Mouse (Mus musculus) skeletal muscle tissue, adult 2 months (tissue): Measurements from ENCODE around the gene Agxt.
A peak's percentile ranks its signal among the peaks of the same experiment; 100 is the strongest.

Experiments
- DNase-seq: peaks from one replicate; pipeline ENCODE4 v3.0.0-alpha.2; 2012; ENCODE audit warnings: low read depth, low spot score

Gene Agxt

GRCm38 (mm10) chr1:93150907-93151661 is 16.0 kb downstream of the Agxt start:
- DNase-seq, result no peak

DNA sequence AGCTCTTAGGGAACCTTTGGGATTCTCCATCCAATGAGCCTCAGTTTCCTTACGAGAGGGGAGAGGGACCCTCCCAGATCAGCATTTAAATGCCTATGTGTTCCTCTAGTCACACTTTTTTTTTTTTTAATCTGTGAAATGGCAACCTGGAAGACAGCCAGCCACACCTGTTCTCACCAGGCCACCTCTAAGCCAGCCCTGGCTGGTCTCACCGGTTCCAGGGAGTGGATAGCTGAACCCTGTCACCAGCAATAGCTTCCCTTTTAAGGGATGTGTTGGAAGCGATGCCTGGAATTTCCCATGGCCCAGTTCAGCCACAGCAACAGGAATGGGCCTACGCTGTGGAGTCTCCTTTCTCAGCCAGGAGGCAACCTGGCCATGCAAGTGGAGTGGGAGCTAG is 22.5 kb downstream of the Agxt start:
- no peak for DNase-seq

DNA sequence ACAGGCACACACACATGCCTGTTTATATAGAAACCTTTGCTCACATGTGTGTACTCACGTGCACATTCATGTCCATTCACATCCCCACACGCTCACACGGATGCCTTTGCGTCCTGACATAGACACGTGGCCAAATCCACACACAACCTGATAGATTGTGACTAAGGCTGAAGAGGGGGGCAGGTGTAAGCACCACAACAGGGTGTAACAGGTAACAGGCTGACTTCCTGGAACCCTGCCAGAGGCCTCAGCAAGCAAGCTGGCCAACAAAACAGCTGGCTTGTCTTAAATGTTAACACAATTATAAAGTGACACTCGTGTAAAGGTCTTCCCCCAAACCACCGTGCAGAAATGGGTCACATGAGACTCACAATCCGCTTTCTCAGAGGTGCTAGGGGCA is 23.9 kb downstream of the Agxt start:
- no peak for DNase-seq

- DNase-seq, result no peak
Measured at GRCm38 (mm10) chr1:93159566-93160500, 24.8 kb downstream of the Agxt start.

DNA sequence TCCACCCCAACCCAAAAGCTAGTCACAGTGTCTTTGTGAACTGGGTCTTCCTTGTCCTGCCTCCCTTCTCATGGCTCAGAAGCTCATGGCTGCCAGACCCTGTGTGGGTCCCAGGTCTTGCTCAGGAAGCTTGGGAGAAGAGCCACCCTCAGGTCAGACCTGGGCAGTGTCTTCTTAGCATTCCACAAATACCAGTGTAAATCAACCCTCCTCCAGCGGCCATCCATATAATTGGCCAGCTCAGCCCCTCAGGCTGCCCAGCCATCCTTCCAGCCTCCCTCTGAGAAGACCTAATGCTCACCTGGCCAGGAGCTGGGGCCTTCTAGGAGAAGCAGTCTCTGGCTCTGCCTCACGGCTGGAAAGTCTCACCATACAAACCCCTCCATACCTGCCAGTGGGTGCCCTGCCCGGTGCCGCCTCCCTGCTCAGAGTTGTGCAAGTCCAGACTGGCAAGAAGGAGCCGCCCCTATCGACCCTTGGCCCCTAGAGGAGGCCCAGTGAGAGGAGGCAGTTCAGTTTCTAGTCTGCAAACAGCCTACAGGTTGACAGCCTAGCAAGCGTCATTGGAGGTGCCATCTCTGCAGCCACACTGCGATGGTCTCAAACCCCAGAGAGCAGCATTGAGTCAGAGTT is 25.6 kb downstream of the Agxt start, which contains the start of gene 2310007B03Rik:
2310007B03Rik (minus strand) TSS at position 448 of the 633 bp plus-strand sequence.
- no peak for DNase-seq

DNA sequence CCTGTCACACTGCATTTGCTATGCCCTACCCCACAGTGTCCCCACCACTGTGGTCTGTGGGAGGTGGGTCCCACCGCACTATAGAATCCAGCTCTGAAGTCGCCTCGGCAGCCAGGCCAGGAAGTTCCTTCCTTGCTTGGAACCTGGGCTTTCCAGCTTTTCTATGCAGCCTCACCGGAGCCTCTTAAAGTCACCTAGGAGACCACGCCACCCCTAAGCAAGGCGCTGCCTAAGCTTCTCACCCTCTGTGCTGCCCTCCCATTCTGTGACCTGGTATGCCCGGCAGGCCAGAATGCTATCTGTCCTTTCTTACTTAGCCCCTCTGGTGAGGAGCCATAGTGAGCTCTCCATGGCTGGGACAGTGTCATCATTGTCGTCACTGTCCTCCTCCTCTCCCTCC is 26.3 kb downstream of the Agxt start:
- no peak for DNase-seq

GRCm38 (mm10) chr1:93161921-93162320 is 26.9 kb downstream of the Agxt start:
- no peak for DNase-seq

- DNase-seq, result no peak
Measured at GRCm38 (mm10) chr1:93162588-93162987, 27.5 kb downstream of the Agxt start.

DNA sequence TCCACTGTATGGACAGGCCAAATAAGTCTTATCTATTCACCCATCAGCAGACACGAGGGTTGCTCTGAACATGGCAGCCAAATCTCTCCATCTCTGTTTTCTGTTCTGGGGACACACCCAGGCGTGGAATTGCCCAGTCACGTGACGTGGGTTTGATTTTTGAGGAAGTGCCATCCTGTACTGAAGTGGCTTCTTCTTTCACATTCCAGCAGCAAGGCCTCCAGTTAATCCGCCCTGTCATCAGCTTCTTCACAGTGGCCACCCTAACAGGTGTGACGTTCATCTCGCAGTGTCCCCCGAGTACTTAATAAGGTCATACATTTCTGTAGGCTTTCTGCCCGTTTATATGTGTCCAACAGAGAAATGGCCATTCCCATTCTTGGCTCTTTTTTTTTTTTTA is 30.4 kb downstream of the Agxt start:
- DNase-seq, result no peak

DNA sequence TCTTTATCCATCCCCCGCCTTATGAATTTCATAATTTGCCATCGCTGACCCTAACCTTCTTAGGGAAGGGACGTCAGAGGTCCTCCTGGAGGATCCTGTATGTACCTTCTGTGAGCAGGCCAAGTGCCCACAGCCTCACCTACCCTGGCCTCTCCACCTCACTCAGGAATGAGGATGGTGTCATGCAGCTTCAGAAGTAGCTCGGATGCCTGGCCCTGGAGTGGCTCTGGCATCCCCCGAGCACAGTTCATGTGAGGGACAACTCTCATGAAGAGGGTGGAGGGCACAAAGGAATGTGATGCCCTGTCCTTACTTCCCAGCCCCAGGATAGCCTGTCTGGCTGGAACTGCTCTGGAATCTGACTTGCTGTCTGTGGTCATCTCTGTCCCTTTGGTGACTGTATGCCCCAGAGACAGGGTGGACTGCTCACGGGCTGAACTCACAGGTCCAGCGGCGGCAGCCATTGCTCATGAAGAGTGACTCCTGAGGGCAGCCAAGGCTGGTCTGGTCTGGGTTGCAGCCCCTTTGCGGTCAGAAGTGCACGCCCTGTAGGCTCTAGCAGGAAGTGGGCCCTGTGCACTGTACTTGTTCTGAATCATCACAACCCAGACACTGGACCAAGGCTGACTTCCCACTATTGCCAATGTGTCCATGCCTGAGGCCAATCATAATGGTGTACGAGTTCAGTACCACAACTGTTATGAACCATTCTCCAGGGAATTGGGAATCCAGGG is 31.5 kb downstream of the Agxt start:
- no peak for DNase-seq

- no peak for DNase-seq
Measured at GRCm38 (mm10) chr1:93168295-93168775, 33.3 kb downstream of the Agxt start, which contains the start of gene Crocc2. Gene Crocc2, plus strand, starts transcription at chr1:93168725.

- no peak for DNase-seq
Measured at GRCm38 (mm10) chr1:93173665-93174064, 38.6 kb downstream of the Agxt start.

GRCm38 (mm10) chr1:93174399-93174798 is 39.4 kb downstream of the Agxt start:
- DNase-seq, result peak; percentile 78

GRCm38 (mm10) chr1:93175849-93176248 is 40.8 kb downstream of the Agxt start:
- no peak for DNase-seq

GRCm38 (mm10) chr1:93176525-93177332 is 41.7 kb downstream of the Agxt start:
- peak; percentile 64 for DNase-seq

DNA sequence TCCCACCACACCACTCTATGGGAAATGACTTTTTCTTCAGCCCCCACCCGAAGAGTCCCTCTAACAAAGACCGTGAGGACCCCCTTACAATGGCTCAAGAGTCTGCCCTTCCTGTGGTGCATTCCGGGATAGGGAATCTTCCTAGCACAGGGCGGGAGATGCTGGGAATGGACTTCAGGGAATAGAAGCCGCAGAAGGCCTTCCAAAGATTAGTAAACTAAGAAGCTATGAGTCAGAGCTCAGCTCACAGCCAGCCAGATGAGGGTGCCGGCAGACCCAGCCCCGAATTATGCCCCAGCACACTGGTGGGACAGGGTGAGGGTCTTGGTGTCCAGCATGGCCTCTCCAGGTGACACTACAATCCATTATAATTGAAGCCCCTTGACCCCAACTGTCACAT is 47.2 kb downstream of the Agxt start:
- no peak for DNase-seq

DNA sequence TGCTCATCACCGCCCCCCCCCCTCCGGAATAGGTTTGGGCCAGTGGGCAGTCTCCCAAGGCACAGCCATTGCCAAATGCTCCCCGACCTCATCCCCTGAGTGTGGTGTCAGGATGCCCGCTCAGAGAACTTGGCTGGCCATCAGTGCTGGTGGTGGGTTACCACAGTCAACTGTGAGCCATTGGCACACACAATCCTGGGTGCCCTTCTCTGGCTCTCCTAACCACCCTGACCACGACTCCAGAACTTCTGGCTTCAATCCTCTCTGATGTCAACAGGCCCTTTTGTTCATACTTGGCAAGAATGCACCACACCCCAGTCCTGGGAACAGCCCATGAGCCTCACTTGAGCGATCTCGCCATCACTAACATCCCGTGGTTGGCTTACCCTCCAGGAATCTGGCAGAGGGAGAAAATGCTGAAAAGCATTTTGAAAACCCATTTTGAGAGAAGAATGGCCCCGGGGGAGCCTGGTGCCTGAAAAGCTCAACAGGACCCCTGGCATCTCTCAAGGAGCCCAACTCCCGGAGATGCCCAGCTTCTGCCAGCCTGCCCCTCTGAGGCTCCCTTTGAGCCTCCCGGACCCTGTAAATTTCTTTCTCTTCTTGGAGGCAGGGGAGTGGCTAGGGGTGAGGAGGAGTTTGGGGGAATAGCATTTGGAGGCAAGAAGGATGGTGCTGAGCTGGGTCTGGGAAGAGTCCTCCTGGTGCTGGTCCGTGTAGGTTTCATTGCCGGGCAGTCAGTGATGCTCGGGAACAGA is 49.2 kb downstream of the Agxt start:
- peak; percentile 26 for DNase-seq

GRCm38 (mm10) chr1:93190726-93191305 is 55.8 kb downstream of the Agxt start:
- no peak for DNase-seq

GRCm38 (mm10) chr1:93194961-93195360 is 59.9 kb downstream of the Agxt start:
- DNase-seq, result no peak
